Mouse (Mus musculus): ENCODE measurements around the gene Amz1.

Gene Amz1

GRCm38 (mm10) chr5:140723822-140724221 is at the start of gene Amz1:
Amz1 (plus strand) TSS chr5:140724127.
- DNase-seq (ENCODE audit: low spot score) = no peak

- DNase-seq (ENCODE audit: low spot score) = no peak
These were observed 48.8 kb upstream of the Amz1 start for GRCm38 (mm10) chr5:140675079-140675478.

DNA sequence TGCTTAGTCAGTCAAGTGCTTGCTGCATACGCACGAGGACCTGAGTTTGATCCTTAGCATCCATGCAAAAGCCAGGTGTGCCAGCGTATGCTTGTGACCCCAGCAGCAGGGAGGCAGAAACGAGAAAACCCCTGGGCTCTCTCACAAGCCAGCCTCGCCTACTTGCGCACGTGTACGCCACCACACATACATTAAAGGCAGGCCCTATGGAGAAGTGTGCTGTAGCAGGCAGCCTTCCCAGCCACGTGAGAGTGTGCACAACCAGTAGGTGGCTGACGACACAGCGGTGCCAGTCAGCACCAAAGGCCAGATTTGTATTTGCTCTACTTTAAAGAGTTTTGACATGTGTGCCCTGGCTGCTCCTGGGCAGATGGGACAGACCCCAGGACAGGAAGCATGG is 48.3 kb upstream of the Amz1 start:
- no peak for DNase-seq (ENCODE audit: low spot score)

- DNase-seq (ENCODE audit: low spot score) = no peak
These were observed 46.8 kb upstream of the Amz1 start for GRCm38 (mm10) chr5:140677137-140677536.

DNA sequence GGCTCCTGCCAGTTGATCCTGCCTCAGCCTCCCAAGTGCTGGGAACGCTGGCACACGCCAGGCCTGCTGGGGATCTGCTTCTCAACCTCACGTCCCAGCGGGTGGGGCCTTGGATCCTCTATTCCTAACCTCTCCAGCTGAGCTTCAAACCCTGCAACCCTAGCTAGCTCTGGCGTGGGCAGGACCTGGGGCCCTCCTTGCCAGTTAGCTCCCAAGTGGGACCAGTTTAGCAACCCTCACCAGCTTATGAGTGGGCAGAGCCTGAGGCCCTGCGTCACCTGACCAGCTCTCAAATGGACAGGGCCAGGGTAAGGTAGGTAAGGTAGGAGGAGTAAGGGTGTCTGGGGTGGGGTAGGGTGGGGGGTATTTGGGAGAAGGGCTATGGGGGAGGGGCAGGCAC is 43.9 kb upstream of the Amz1 start:
- no peak for DNase-seq (ENCODE audit: low spot score)

- no peak for DNase-seq (ENCODE audit: low spot score)
These were observed 43.0 kb upstream of the Amz1 start for GRCm38 (mm10) chr5:140680950-140681349.

GRCm38 (mm10) chr5:140682113-140682512 is 41.8 kb upstream of the Amz1 start:
- no peak for DNase-seq (ENCODE audit: low spot score)

- DNase-seq (ENCODE audit: low spot score) = no peak
These were observed 39.4 kb upstream of the Amz1 start for GRCm38 (mm10) chr5:140684343-140685148.

GRCm38 (mm10) chr5:140688434-140688833 is 35.5 kb upstream of the Amz1 start:
- no peak for DNase-seq (ENCODE audit: low spot score)

DNA sequence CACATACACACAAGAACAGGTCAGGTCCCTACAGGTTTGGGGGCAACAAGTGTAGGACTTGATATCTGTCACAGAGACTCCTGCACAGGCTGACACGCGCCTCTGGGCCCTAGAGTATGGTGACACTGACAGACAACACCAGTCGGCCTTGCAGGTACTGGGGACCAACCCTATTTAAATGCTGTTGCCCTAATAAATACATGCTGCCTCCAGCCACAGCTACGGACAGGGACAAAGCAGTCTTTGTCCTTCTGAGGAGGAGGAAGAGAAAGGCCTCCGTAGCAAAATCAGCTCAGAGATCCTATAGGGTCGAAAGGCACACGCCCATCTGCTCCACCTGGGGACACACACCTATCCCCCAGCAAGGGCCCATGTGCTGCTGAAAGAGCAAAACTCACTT is 27.9 kb upstream of the Amz1 start:
- no peak for DNase-seq (ENCODE audit: low spot score)

DNA sequence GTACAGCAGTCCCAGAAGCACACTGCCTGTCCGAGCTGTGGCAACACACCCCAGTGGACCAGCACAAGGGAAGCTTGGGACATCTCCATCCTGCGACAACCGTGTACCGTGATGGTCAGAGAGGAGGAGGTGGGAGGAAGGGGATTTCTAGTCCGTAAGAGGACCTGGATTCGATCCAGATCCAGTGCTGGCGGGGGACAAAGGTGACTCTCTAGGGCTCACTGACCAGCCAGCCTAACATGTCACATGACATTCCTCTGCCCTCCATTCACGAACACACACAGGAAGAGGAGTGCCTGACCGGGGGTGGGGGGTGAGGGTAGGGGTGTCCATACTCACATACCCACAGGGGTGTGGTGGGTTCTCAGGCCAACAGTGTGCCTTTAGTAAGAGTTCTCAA is 24.2 kb upstream of the Amz1 start:
- DNase-seq (ENCODE audit: low spot score) = no peak

DNA sequence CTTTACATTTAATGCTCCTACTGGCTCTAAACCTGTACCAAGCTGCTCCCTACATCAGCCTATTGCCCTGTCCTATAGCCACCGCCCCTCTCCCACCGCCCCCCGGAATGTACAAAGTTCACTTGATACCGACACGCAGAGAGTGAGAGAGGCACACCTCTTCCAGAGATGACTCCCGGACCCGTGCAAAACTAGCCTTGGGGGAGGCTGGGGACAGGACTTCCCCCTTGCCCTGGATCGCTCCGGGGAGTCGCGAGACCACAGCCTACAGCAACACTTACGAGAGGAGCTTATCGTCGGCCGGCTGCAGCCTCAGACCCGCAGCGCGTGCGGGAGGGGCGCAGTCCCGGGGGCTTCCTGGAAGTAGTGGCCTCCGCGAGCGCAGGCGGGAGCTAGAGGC is 22.3 kb upstream of the Amz1 start:
- peak; percentile 11 for DNase-seq (ENCODE audit: low spot score)

DNA sequence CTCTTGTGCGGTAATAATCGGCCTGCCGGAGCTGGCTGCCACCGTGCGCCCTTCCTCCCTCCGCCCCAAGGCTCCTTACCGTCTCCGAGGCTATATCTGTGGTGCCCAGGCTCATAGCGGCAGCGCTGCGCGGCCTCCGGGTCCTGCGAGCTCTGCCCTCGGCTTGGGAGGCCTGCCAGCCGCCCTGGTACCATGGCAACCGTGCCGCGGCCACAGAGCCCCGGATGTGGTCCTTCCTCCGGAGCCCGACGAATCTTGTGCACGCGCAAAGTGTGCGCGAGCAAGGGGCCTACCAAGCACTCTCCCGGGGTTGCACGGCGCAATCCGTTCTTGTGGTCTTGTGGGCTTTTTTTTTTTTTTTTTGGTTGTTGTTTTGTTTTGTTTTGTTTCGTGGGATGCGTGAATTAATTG is 21.8 kb upstream of the Amz1 start, which contains the start of gene Iqce:
TSS of gene Iqce (minus strand) at position 276 of the 411 bp plus-strand sequence.
- DNase-seq (ENCODE audit: low spot score) = peak; percentile 95

DNA sequence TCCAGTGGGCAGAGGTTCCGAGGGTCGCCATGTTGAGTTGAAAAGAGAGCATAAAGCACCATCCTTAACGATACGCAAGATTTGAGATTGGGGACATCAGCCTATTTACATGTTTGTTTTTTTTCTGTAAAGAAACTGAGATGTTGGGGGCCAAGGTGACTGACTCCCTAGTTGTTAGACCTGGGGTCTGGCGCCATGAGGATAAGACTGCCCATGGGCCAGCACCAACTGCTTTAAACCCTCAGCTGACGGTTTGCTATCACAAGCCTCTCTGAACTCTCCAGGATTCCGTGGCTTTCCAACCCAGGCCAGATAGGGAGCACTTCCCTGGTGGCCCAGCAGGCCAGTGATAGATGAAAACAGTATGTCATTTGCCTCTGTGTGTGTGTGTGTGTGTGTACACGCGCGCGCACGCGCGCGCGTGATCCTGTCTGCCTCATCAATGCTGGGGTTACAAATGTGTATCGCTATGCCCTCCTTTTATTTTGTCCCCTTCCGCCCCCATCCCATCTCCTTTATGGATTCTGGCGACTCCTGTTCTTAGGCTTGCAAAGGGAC is 21.2 kb upstream of the Amz1 start:
- no peak for DNase-seq (ENCODE audit: low spot score)

DNA sequence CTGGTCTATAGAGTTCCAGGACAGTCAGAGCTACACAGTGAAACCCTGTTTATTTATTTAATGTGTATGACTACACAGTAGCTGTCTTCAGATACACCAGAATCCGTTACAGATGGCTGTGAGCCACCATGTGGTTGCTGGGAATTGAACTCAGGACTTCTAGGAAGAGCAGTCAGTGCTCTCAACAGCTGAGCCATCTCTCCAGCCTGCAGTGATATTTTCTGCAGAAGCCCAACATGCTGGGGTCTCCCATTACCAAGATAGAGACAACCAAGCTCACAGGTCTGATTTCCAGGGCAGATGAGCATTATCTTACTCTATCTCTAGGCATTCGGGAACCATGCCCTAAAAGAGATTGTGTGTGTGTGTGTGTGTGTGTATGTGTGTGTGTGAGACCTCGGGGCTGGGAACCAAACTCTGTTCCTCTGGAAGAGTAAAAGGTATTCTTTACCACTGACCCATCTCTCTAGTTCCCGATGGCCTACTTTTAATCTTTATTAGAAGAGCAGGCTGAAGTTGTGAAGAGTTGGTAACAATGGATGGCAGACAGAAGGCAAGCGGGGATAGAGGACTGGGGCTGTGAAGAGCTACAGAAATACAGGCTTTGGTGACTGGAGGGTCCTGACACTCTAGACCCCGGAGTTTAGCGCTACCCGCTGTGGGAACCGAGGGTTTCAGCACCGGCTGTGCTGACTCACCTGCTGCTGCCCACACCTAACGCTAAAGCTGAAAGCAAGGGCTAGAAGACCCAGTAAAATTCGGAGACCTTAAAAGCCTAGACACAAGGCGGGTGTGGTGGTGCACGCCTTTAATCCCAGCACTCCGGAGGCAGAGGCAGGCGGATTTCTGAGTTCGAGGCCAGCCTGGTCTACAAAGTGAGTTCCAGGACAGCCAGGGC is 20.2 kb upstream of the Amz1 start:
- peak; percentile 16 for DNase-seq (ENCODE audit: low spot score)

GRCm38 (mm10) chr5:140704378-140705251 is 19.3 kb upstream of the Amz1 start, which contains the start of gene Brat1:
Brat1 (plus strand) TSS chr5:140705011.
- peak; percentile 98 for DNase-seq (ENCODE audit: low spot score)

DNA sequence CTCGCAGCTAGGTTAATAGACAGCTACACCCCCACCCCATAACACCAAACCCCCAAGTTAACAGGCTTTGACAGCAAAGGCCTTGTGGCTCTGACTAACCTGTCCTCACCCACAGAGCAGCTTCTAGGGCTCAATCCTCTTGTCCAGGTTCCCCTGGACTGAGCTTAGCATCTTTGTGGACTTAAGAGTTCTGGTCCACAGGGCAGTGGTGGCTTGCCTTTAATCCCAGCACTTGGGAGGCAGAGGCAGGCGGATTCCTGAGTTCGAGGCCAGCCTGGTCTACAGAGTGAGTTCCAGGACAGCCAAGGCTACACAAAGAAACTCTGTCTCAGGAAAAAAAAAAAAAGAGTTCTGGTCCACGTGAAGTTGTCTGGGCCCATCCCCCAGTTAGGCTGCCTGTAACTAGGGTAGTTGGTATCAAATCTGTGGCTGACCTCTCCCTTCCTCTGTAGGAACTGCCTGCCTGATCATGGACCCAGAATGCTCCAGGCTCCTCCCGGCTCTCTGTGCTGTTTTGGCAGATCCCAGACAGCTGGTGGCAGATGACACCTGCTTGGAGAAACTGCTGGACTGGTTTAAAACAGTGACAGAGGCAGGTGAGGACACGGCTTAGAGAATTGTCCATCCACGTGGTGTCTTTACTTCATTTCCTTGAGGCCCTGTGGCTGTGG is 18.3 kb upstream of the Amz1 start:
- DNase-seq (ENCODE audit: low spot score) = no peak

DNA sequence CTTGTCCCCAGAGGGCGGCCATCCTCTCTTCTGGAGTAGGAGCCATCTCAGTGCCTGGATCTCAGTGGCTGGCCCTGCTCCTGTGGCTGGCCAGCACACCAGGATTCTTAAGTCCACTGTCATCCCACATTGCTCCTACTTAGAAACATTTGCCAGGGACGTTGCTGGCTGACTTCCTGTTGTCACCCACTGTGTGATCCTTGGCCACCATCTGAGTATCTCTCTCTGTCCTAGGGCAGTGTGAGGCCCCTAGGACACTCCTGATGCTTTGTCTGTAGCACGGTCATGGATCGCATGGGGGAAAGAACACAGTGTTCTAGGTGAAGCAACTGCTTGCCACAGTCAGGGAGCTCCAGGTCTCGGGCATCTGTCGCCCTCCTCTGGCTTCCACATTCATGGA is 13.6 kb upstream of the Amz1 start:
- no peak for DNase-seq (ENCODE audit: low spot score)

GRCm38 (mm10) chr5:140711040-140711439 is 12.9 kb upstream of the Amz1 start:
- DNase-seq (ENCODE audit: low spot score) = no peak

GRCm38 (mm10) chr5:140720773-140721172 is 3.2 kb upstream of the Amz1 start:
- no peak for DNase-seq (ENCODE audit: low spot score)

DNA sequence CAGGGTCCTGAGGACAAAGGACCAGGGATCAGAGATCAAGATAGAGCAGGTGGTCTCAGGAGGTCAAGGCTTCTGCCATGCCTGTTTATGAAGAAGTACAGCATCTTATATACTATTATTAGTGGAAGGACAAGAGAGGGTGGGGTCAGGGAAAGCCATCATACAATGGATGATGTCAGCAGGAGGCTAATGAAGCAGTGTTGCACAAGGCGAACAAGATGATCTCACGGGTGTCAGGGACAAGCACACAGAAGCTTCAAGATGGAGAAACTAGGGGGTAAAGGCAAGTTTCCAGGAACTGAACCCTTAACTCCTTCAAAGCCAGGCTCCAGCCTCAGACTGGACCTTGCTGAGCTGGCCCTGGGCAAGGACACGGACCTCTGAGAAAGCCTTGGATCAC is 1.8 kb upstream of the Amz1 start:
- no peak for DNase-seq (ENCODE audit: low spot score)
